In genomic region chr15:27325847-27326548, GRCm38 (mm10) we compare ENCODE assay signal across 8 mouse cellular contexts.
DNase-seq lines count a peak whose midpoint lies in the region; ATAC-seq and TF ChIP-seq lines count a peak whose summit lies in the region.

No protein-coding gene starts in this region.

- H3K9ac ChIP-seq in intestine, postnatal 0 days (ENCODE audit: low read depth, low read length), result no peak overlapping the region
- H3K9ac ChIP-seq in midbrain, embryonic 12.5 days (replicated peaks), result no peak overlapping the region

- no peak overlapping the region for H3K27ac ChIP-seq in testis, adult 2 months (ENCODE audit: control insufficient read depth, insufficient read depth, low read depth, low read length)
- H3K27ac ChIP-seq in intestine, postnatal 0 days (ENCODE audit: low read depth, low read length), result no peak overlapping the region
- H3K27ac ChIP-seq in midbrain, embryonic 12.5 days (replicated peaks), result no peak overlapping the region
- H3K27ac ChIP-seq in small intestine, adult 2 months (ENCODE audit: insufficient read depth, low read depth, low read length), result no peak overlapping the region

- H3K27me3 ChIP-seq in testis, adult 2 months (ENCODE audit: control insufficient read depth, insufficient read depth, low read length), result no peaks in the 10 kb centered on the region
- H3K27me3 ChIP-seq in intestine, postnatal 0 days (replicated peaks; ENCODE audit: control insufficient read depth, insufficient read depth, low read length), result no peaks in the 10 kb centered on the region
- H3K27me3 ChIP-seq in midbrain, embryonic 12.5 days, result 0 out of 2 replicates have a peak, but pooled peaks cover 5% of the 10 kb centered on the region
- no peaks in the 10 kb centered on the region for H3K27me3 ChIP-seq in small intestine, adult 2 months (ENCODE audit: control insufficient read depth, insufficient read depth, low read length)

- no peak overlapping the region for H3K4me2 ChIP-seq in intestine, postnatal 0 days (replicated peaks; ENCODE audit: low read depth)
- H3K4me2 ChIP-seq in midbrain, embryonic 12.5 days (replicated peaks), result no peak overlapping the region; the same call in 1 of the 2 replicates

- no peak for DNase-seq in testis, postnatal 14 days (ENCODE audit: low spot score)
- DNase-seq in embryo, embryonic 11 days, result peak; percentile 74
- peak; percentile 39 for DNase-seq in gastrocnemius, postnatal 25 days
- peak; percentile 71 to 76 for DNase-seq in left cerebral cortex, postnatal 36 days (ENCODE audit: low spot score in 2 of 2)

- peak; percentile 81 for ATAC-seq in intestine, postnatal 0 days
- peak; percentile 89 for ATAC-seq in midbrain, embryonic 12.5 days (ENCODE audit: low FRiP score, low read depth)

- intact Hi-C loops in left cerebral cortex, postnatal 36 days (cut with DNase I), result loop anchor here (2.0 kb wide), 1 partner anchor 287 kb away; no protein-coding TSS in a partner anchor

- H3K36me3 ChIP-seq in testis, adult 2 months (ENCODE audit: control insufficient read depth, insufficient read depth, low read length), result no peaks in the 10 kb centered on the region
- H3K36me3 ChIP-seq in intestine, postnatal 0 days (ENCODE audit: control insufficient read depth, insufficient read depth), result no peaks in the 10 kb centered on the region
- H3K36me3 ChIP-seq in midbrain, embryonic 12.5 days, result no peaks in the 10 kb centered on the region
- no peaks in the 10 kb centered on the region for H3K36me3 ChIP-seq in small intestine, adult 2 months (ENCODE audit: control insufficient read depth, insufficient read depth, low read length)

- no peaks in the 10 kb centered on the region for H3K4me1 ChIP-seq in testis, adult 2 months (ENCODE audit: control insufficient read depth, insufficient read depth, low read length)
- H3K4me1 ChIP-seq in intestine, postnatal 0 days (replicated peaks; ENCODE audit: control insufficient read depth, insufficient read depth, low read length), result no peaks in the 10 kb centered on the region
- no peaks in the 10 kb centered on the region for H3K4me1 ChIP-seq in midbrain, embryonic 12.5 days
- no peaks in the 10 kb centered on the region for H3K4me1 ChIP-seq in small intestine, adult 2 months (ENCODE audit: control insufficient read depth, insufficient read depth, insufficient read length, low read length)

- no peak for TF ChIP-seq POLR2A in testis, adult 2 months (IDR thresholded peaks at IDR 0.05; ENCODE audit: control insufficient read depth, low read depth, low read length)
- no peak for TF ChIP-seq POLR2A in small intestine, adult 2 months (IDR thresholded peaks at IDR 0.05; ENCODE audit: low read depth, low read length)

- no peaks in the 10 kb centered on the region for H3K9me3 ChIP-seq in intestine, postnatal 0 days (ENCODE audit: control insufficient read depth)
- H3K9me3 ChIP-seq in midbrain, embryonic 12.5 days, result no peaks in the 10 kb centered on the region

- H3K4me3 ChIP-seq in testis, adult 2 months (ENCODE audit: control insufficient read depth, low read depth, low read length), result no peak overlapping the region
- no peak overlapping the region for H3K4me3 ChIP-seq in intestine, postnatal 0 days (ENCODE audit: low read depth, low read length)
- no peak overlapping the region for H3K4me3 ChIP-seq in midbrain, embryonic 12.5 days
- no peak overlapping the region for H3K4me3 ChIP-seq in small intestine, adult 2 months (ENCODE audit: low read depth, low read length)

- TF ChIP-seq CTCF in testis, adult 2 months (IDR thresholded peaks at IDR 0.05; ENCODE audit: control insufficient read depth, insufficient read depth, insufficient replicate concordance, low read depth, low read length), result peak; percentile 70; the same call in 1 of the 2 replicates
- peak; percentile 94 for TF ChIP-seq CTCF in intestine, postnatal 0 days (IDR thresholded peaks at IDR 0.05; ENCODE audit: low read depth)
- peak; percentile 71; the same call in 1 of the 2 replicates for TF ChIP-seq CTCF in small intestine, adult 2 months (IDR thresholded peaks at IDR 0.05; ENCODE audit: extremely low read depth, insufficient read length, insufficient replicate concordance, low read depth, low read length)

- 25% methylated on average over 15 of the region's 15 CpGs for WGBS in intestine, postnatal 0 days
- WGBS in midbrain, embryonic 12.5 days, result 27% methylated on average over 15 of the region's 15 CpGs
- WGBS in small intestine, adult 2 months, result 22% methylated on average over 15 of the region's 15 CpGs
